Mouse (Mus musculus) kidney, adult 18-20 months (tissue): ENCODE results near the gene Skp1a.

Experiments
- DNase-seq: peaks from one replicate; pipeline ENCODE4 v3.0.0; 2021

The Skp1a gene

GRCm38 (mm10) chr11:52255077-52255476 lies 23.3 kb downstream of the Skp1a start:
- no peak for DNase-seq

GRCm38 (mm10) chr11:52257376-52257775 lies 25.6 kb downstream of the Skp1a start:
- no peak for DNase-seq

- DNase-seq = no peak
Measured at GRCm38 (mm10) chr11:52258711-52259110, 26.9 kb downstream of the Skp1a start.

GRCm38 (mm10) chr11:52260878-52261277 lies 29.1 kb downstream of the Skp1a start:
- no peak for DNase-seq

- peak; percentile 54 for DNase-seq
Measured at GRCm38 (mm10) chr11:52261937-52262336, 30.1 kb downstream of the Skp1a start.

GRCm38 (mm10) chr11:52262338-52262737 lies 30.5 kb downstream of the Skp1a start:
- no peak for DNase-seq

- no peak for DNase-seq
Measured at GRCm38 (mm10) chr11:52264871-52265270, 33.1 kb downstream of the Skp1a start.

- no peak for DNase-seq
Measured at GRCm38 (mm10) chr11:52265616-52266307, 34.0 kb downstream of the Skp1a start.

GRCm38 (mm10) chr11:52267271-52267670 lies 35.5 kb downstream of the Skp1a start:
- no peak for DNase-seq

- DNase-seq = no peak
Measured at GRCm38 (mm10) chr11:52268104-52268835, 36.5 kb downstream of the Skp1a start.

- no peak for DNase-seq
Measured at GRCm38 (mm10) chr11:52269841-52270240, 38.0 kb downstream of the Skp1a start.

- DNase-seq = no peak
Measured at GRCm38 (mm10) chr11:52271765-52272495, 40.1 kb downstream of the Skp1a start.

GRCm38 (mm10) chr11:52272619-52273018 lies 40.8 kb downstream of the Skp1a start:
- DNase-seq = no peak

GRCm38 (mm10) chr11:52273183-52273941 lies 41.6 kb downstream of the Skp1a start:
- no peak for DNase-seq

GRCm38 (mm10) chr11:52273942-52274330 lies 42.1 kb downstream of the Skp1a start:
- DNase-seq = no peak

GRCm38 (mm10) chr11:52274456-52275112 lies 42.8 kb downstream of the Skp1a start:
- no peak for DNase-seq

GRCm38 (mm10) chr11:52275366-52275765 lies 43.6 kb downstream of the Skp1a start:
- DNase-seq = no peak

- no peak for DNase-seq
Measured at GRCm38 (mm10) chr11:52275774-52276555, 44.2 kb downstream of the Skp1a start.

GRCm38 (mm10) chr11:52276961-52277391 lies 45.2 kb downstream of the Skp1a start:
- DNase-seq = no peak

- no peak for DNase-seq
Measured at GRCm38 (mm10) chr11:52277433-52278150, 45.8 kb downstream of the Skp1a start.

GRCm38 (mm10) chr11:52278164-52278563 lies 46.4 kb downstream of the Skp1a start:
- no peak for DNase-seq
